Mouse (Mus musculus) hindbrain, embryonic 16.5 days (tissue): Measurements from ENCODE around the gene B3gnt7. TPM values are rescaled to one million over a fixed set of nuclear protein-coding genes. Genes with fewer than 3 reads are reported as not detected.

Experiments used
- ATAC-seq: fragments of 200-750 bp; cut with Nextera tagmentation; 2 replicates; pipeline ENCODE4 v1.8.0; 2017; ENCODE audit warnings: moderate TSS enrichment, moderate library complexity
- H3K27ac ChIP-seq: fragments of 300-500 bp; sonication (generic); 2 replicates; pipeline ENCODE4 v1.5.1; 2014; ENCODE audit warnings: low read depth, mild to moderate bottlenecking, control low read depth, low read length, moderate library complexity
- H3K27me3 ChIP-seq: fragments of 300-500 bp; sonication (generic); replicated peaks from 2 replicates; pipeline ENCODE4 v1.6.1; 2014; ENCODE audit warnings: low read length; ENCODE audit not compliant: control insufficient read depth, insufficient read depth
- H3K36me3 ChIP-seq: fragments of 300-500 bp; sonication (generic); 2 replicates; pipeline ENCODE4 v1.6.1; 2014; ENCODE audit warnings: mild to moderate bottlenecking, low read length, moderate library complexity, mixed read lengths; ENCODE audit not compliant: control insufficient read depth, insufficient read depth
- H3K4me1 ChIP-seq: fragments of 300-500 bp; sonication (generic); 2 replicates; pipeline ENCODE4 v1.6.1; 2014; ENCODE audit warnings: low read depth, low read length; ENCODE audit not compliant: control insufficient read depth, insufficient read depth
- H3K4me2 ChIP-seq: fragments of 300-500 bp; sonication (generic); 2 replicates; pipeline ENCODE4 v1.6.1; 2014; ENCODE audit warnings: mild to moderate bottlenecking, low read length, control low read depth, moderate library complexity
- H3K4me3 ChIP-seq: fragments of 300-500 bp; sonication (generic); 2 replicates; pipeline ENCODE4 v1.5.1; 2014; ENCODE audit warnings: mild to moderate bottlenecking, low read length, control low read depth, moderate library complexity
- H3K9ac ChIP-seq: fragments of 300-500 bp; sonication (generic); 2 replicates; pipeline ENCODE4 v1.6.1; 2014; ENCODE audit warnings: low read depth, mild to moderate bottlenecking, control low read depth, low read length, moderate library complexity
- H3K9me3 ChIP-seq: fragments of 300-500 bp; sonication (generic); 2 replicates; pipeline ENCODE4 v1.6.1; 2014; ENCODE audit warnings: mild to moderate bottlenecking, low read length, moderate library complexity; ENCODE audit not compliant: control insufficient read depth
- WGBS: fragments of 180-500 bp; shearing (Covaris S2); extraction: QIAGEN DNeasy Blood & Tissue Kit; methylation state at CpG from one replicate; pipeline ENCODE4 v1.1.7; 2014; 5-methylcytosine and 5-hydroxymethylcytosine counted together
- polyA plus RNA-seq: library from polyadenylated mRNA; unstranded; fragments of >200 nt; fragmentation: Nextera tagmentation; extraction: Ambion mirVana; gene quantifications from 2 replicates; pipeline ENCODE4 v1.2.1, GENCODE M21; 2015

The B3gnt7 gene
- polyA plus RNA-seq, result 9.9 and 10.6 TPM in 2 replicates

GRCm38 (mm10) chr1:86302532-86302931, at the start of gene B3gnt7:
Gene B3gnt7, plus strand, starts transcription at chr1:86302832.
- Histone ChIP-seq H3K27me3 (peaks cover 14% of the 10 kb centered on the region; the same call in 1 of the 2 replicates), H3K9me3 (no peaks in the 10 kb centered on the region), H3K4me2 (peak within 1 kb of the TSS; percentile 98), H3K4me3 (peak within 1 kb of the TSS; percentile 55), H3K27ac (no peak within 1 kb of the TSS; the same call in 1 of the 2 replicates), H3K36me3 (0 out of 2 replicates have a peak, but pooled peaks cover 3% of the 10 kb centered on the region), H3K4me1 (peaks cover 4% of the 10 kb centered on the region; the same call in 1 of the 2 replicates), H3K9ac (peak within 1 kb of the TSS; percentile 75)
- ATAC-seq, result no peak
- 29% methylated on average over 6 of the region's 6 CpGs for WGBS

GRCm38 (mm10) chr1:86253410-86253809, 49.2 kb upstream of the B3gnt7 start:
- Histone ChIP-seq H3K27me3 (no peaks in the 10 kb centered on the region), H3K4me3 (no peak overlapping the region), H3K27ac (no peak overlapping the region), H3K9ac (no peak overlapping the region), H3K36me3 (peaks cover 2% of the 10 kb centered on the region), H3K9me3 (no peaks in the 10 kb centered on the region), H3K4me2 (no peak overlapping the region), H3K4me1 (no peaks in the 10 kb centered on the region)
- 89% methylated on average over 8 of the region's 8 CpGs for WGBS
- ATAC-seq, result no peak

GRCm38 (mm10) chr1:86256311-86256710, 46.3 kb upstream of the B3gnt7 start:
- no peaks in the 10 kb centered on the region for H3K9me3 ChIP-seq
- H3K9ac ChIP-seq, result no peak overlapping the region
- no peak overlapping the region for H3K4me2 ChIP-seq
- H3K27ac ChIP-seq, result no peak overlapping the region
- H3K36me3 ChIP-seq, result peaks cover 2% of the 10 kb centered on the region
- H3K4me3 ChIP-seq, result no peak overlapping the region
- 68% methylated on average over 4 of the region's 4 CpGs for WGBS
- ATAC-seq, result no peak
- no peaks in the 10 kb centered on the region for H3K27me3 ChIP-seq
- no peaks in the 10 kb centered on the region for H3K4me1 ChIP-seq

GRCm38 (mm10) chr1:86257228-86257627, 45.4 kb upstream of the B3gnt7 start:
- H3K36me3 ChIP-seq, result no peaks in the 10 kb centered on the region; the same call in 1 of the 2 replicates
- H3K27me3 ChIP-seq, result no peaks in the 10 kb centered on the region
- no peak overlapping the region for H3K27ac ChIP-seq
- no peak overlapping the region for H3K4me2 ChIP-seq
- ATAC-seq, result no peak
- H3K9me3 ChIP-seq, result no peaks in the 10 kb centered on the region
- WGBS, result 90% methylated on average over 8 of the region's 8 CpGs
- H3K4me3 ChIP-seq, result no peak overlapping the region
- H3K9ac ChIP-seq, result no peak overlapping the region
- no peaks in the 10 kb centered on the region for H3K4me1 ChIP-seq

GRCm38 (mm10) chr1:86258171-86258824, 44.3 kb upstream of the B3gnt7 start:
- 74% methylated on average over 7 of the region's 7 CpGs for WGBS
- no peak for ATAC-seq
- Histone ChIP-seq H3K27ac (no peak overlapping the region), H3K9ac (no peak overlapping the region), H3K36me3 (no peaks in the 10 kb centered on the region), H3K4me3 (no peak overlapping the region), H3K4me1 (no peaks in the 10 kb centered on the region), H3K4me2 (no peak overlapping the region), H3K9me3 (no peaks in the 10 kb centered on the region), H3K27me3 (no peaks in the 10 kb centered on the region)

GRCm38 (mm10) chr1:86263564-86264339, 38.9 kb upstream of the B3gnt7 start:
- whole genome bisulfite sequencing, result 54% methylated on average over 7 of the region's 7 CpGs
- no peak for ATAC-seq

GRCm38 (mm10) chr1:86265060-86265459, 37.6 kb upstream of the B3gnt7 start:
- H3K36me3 ChIP-seq, result no peaks in the 10 kb centered on the region
- H3K4me3 ChIP-seq, result no peak overlapping the region
- 77% methylated on average over 3 of the region's 3 CpGs for WGBS
- no peak overlapping the region for H3K27ac ChIP-seq
- no peaks in the 10 kb centered on the region for H3K4me1 ChIP-seq
- H3K27me3 ChIP-seq, result no peaks in the 10 kb centered on the region
- no peaks in the 10 kb centered on the region for H3K9me3 ChIP-seq
- no peak for ATAC-seq
- no peak overlapping the region for H3K9ac ChIP-seq
- no peak overlapping the region for H3K4me2 ChIP-seq

More at GRCm38 (mm10) chr1:86263564-86264339, 38.9 kb upstream of the B3gnt7 start:
- no peaks in the 10 kb centered on the region for H3K36me3 ChIP-seq
- H3K27ac ChIP-seq, result no peak overlapping the region
- H3K27me3 ChIP-seq, result no peaks in the 10 kb centered on the region
- no peak overlapping the region for H3K4me3 ChIP-seq
- H3K4me1 ChIP-seq, result no peaks in the 10 kb centered on the region
- no peak overlapping the region for H3K9ac ChIP-seq
- H3K9me3 ChIP-seq, result no peaks in the 10 kb centered on the region
- H3K4me2 ChIP-seq, result no peak overlapping the region

- H3K4me3 ChIP-seq, result no peak overlapping the region
- no peak for ATAC-seq
- WGBS, result 91% methylated on average over 9 of the region's 9 CpGs
Observed at GRCm38 (mm10) chr1:86268492-86269189, 34.0 kb upstream of the B3gnt7 start.

GRCm38 (mm10) chr1:86269190-86269508, 33.5 kb upstream of the B3gnt7 start:
- Histone ChIP-seq H3K4me1 (no peaks in the 10 kb centered on the region), H3K4me3 (no peak overlapping the region), H3K4me2 (no peak overlapping the region), H3K27me3 (no peaks in the 10 kb centered on the region), H3K27ac (no peak overlapping the region), H3K36me3 (no peaks in the 10 kb centered on the region), H3K9ac (no peak overlapping the region), H3K9me3 (no peaks in the 10 kb centered on the region)
- WGBS, result 69% methylated on average over 4 of the region's 4 CpGs
- no peak for ATAC-seq

More at GRCm38 (mm10) chr1:86268492-86269189, 34.0 kb upstream of the B3gnt7 start:
- no peaks in the 10 kb centered on the region for H3K9me3 ChIP-seq
- no peaks in the 10 kb centered on the region for H3K4me1 ChIP-seq
- H3K36me3 ChIP-seq, result no peaks in the 10 kb centered on the region
- no peak overlapping the region for H3K27ac ChIP-seq
- no peak overlapping the region for H3K4me2 ChIP-seq
- H3K27me3 ChIP-seq, result no peaks in the 10 kb centered on the region
- H3K9ac ChIP-seq, result no peak overlapping the region
